Mouse (Mus musculus): ENCODE measurements around the gene Gm30191.

- TF ChIP-seq CTCF (IDR thresholded peaks at IDR 0.05; ENCODE audit: borderline replicate concordance, extremely low read depth, insufficient read depth, insufficient read length) (no peak), POLR2A (IDR thresholded peaks at IDR 0.05; ENCODE audit: borderline replicate concordance, extremely low read depth, insufficient read depth, insufficient read length, poor library complexity, severe bottlenecking) (no peak; the same call in 1 of the 2 replicates)
Measured at GRCm38 (mm10) chr4:134287575-134288025, 40.9 kb downstream of the Gm30191 start, which contains the start of gene Pdik1l.
